Mouse (Mus musculus): ENCODE results near the gene Ntm. TPM values are rescaled to one million over a fixed set of nuclear protein-coding genes. Genes with fewer than 3 reads are reported as not detected.

The Ntm gene
- polyA plus RNA-seq, 1 experiment: not detected

GRCm38 (mm10) chr9:29867746-29868145 is 95.2 kb downstream of the Ntm start:
- no peaks in the 10 kb centered on the region for H3K36me3 ChIP-seq (ENCODE audit: control insufficient read depth, insufficient read depth)
- H3K4me2 ChIP-seq (ENCODE audit: low read depth): no peak overlapping the region
- H3K79me2 ChIP-seq (ENCODE audit: control insufficient read depth, insufficient read depth): no peaks in the 10 kb centered on the region
- no peak for TF ChIP-seq SRF (IDR thresholded peaks at IDR 0.05; ENCODE audit: control insufficient read depth, insufficient read length, low read depth)
- TF ChIP-seq MYOD1 (IDR thresholded peaks at IDR 0.05; ENCODE audit: control insufficient read depth in 1 of 3, insufficient read length in 2 of 3, low read depth in 2 of 3): no peak
- TF ChIP-seq USF1 (IDR thresholded peaks at IDR 0.05; ENCODE audit: low read depth): no peak
- no peak for TF ChIP-seq REST (IDR thresholded peaks at IDR 0.05; ENCODE audit: insufficient read depth, insufficient read length)
- no peak for TF ChIP-seq CEBPB (IDR thresholded peaks at IDR 0.05; ENCODE audit: insufficient read depth, poor library complexity, severe bottlenecking)
- H3K27me3 ChIP-seq (ENCODE audit: control insufficient read depth, insufficient read depth, insufficient read length): no peaks in the 10 kb centered on the region
- H3ac ChIP-seq (ENCODE audit: control insufficient read depth, insufficient read length): no peak overlapping the region
- no peak overlapping the region for H3K4me3 ChIP-seq

DNA sequence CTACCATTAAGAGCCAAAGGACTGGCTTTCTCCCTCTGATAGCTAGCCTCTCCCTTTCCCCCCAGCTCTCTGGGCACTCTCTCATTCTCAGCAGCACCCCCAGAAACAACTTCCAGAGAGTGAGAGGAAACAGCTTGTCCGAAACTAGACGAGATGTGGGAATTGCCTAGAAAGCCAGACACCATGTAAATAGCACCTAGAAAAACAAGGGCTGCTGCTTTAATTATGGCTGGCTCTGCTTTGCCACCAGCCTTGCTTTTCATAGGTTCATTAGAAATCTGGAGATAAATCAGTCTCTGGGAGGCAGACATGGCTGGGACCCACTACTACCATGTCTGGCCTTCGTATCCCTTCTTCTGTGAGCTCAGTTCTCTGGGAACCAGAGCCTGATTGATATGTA is 96.1 kb downstream of the Ntm start:
- H3ac ChIP-seq (ENCODE audit: control insufficient read depth, insufficient read length): no peak overlapping the region
- H3K4me3 ChIP-seq: no peak overlapping the region
- H3K27me3 ChIP-seq (ENCODE audit: control insufficient read depth, insufficient read depth, insufficient read length): no peaks in the 10 kb centered on the region
- no peaks in the 10 kb centered on the region for H3K79me2 ChIP-seq (ENCODE audit: control insufficient read depth, insufficient read depth)
- TF ChIP-seq MAX (IDR thresholded peaks at IDR 0.05; ENCODE audit: low read depth): no peak
- TF ChIP-seq MYOD1 (IDR thresholded peaks at IDR 0.05; ENCODE audit: control insufficient read depth in 1 of 3, insufficient read length in 2 of 3, low read depth in 2 of 3): no peak
- no peak for TF ChIP-seq CEBPB (IDR thresholded peaks at IDR 0.05; ENCODE audit: insufficient read depth, poor library complexity, severe bottlenecking)
- no peak for TF ChIP-seq USF1 (IDR thresholded peaks at IDR 0.05; ENCODE audit: low read depth)
- no peak for TF ChIP-seq POLR2AphosphoS2 (IDR thresholded peaks at IDR 0.05; ENCODE audit: insufficient read length, low read depth)
- no peak for TF ChIP-seq SRF (IDR thresholded peaks at IDR 0.05; ENCODE audit: control insufficient read depth, insufficient read length, low read depth)
- no peak for TF ChIP-seq REST (IDR thresholded peaks at IDR 0.05; ENCODE audit: insufficient read depth, insufficient read length)
- TF ChIP-seq MYOG (IDR thresholded peaks at IDR 0.05; ENCODE audit: control insufficient read depth in 1 of 3, insufficient read depth in 1 of 3, insufficient read length in 2 of 3, low read depth in 2 of 3): no peak
- TF ChIP-seq E2F4 (IDR thresholded peaks at IDR 0.05; ENCODE audit: insufficient read depth): no peak
- TF ChIP-seq POLR2A (IDR thresholded peaks at IDR 0.05; ENCODE audit: insufficient read length, low read depth): no peak
- no peak for TF ChIP-seq TCF12 (IDR thresholded peaks at IDR 0.05; ENCODE audit: insufficient read depth, poor library complexity, severe bottlenecking)
- no peak overlapping the region for H3K4me2 ChIP-seq (ENCODE audit: low read depth)
- no peaks in the 10 kb centered on the region for H3K36me3 ChIP-seq (ENCODE audit: control insufficient read depth, insufficient read depth)

GRCm38 (mm10) chr9:29866101-29866500 is 96.8 kb downstream of the Ntm start:
- H3K36me3 ChIP-seq (ENCODE audit: control insufficient read depth, insufficient read depth): no peaks in the 10 kb centered on the region
- no peaks in the 10 kb centered on the region for H3K79me2 ChIP-seq (ENCODE audit: control insufficient read depth, insufficient read depth)
- no peak overlapping the region for H3K4me3 ChIP-seq
- no peak overlapping the region for H3ac ChIP-seq (ENCODE audit: control insufficient read depth, insufficient read length)
- no peak overlapping the region for H3K4me2 ChIP-seq (ENCODE audit: low read depth)
- TF ChIP-seq POLR2AphosphoS2 (IDR thresholded peaks at IDR 0.05; ENCODE audit: insufficient read length, low read depth) (no peak), TCF12 (IDR thresholded peaks at IDR 0.05; ENCODE audit: insufficient read depth, poor library complexity, severe bottlenecking) (no peak), TCF3 (IDR thresholded peaks at IDR 0.05; ENCODE audit: insufficient read length, low read depth) (no peak), USF1 (IDR thresholded peaks at IDR 0.05; ENCODE audit: low read depth) (no peak), E2F4 (IDR thresholded peaks at IDR 0.05; ENCODE audit: insufficient read depth) (no peak), CEBPB (IDR thresholded peaks at IDR 0.05; ENCODE audit: insufficient read depth, poor library complexity, severe bottlenecking) (no peak), REST (IDR thresholded peaks at IDR 0.05; ENCODE audit: insufficient read depth, insufficient read length) (no peak), SRF (IDR thresholded peaks at IDR 0.05; ENCODE audit: control insufficient read depth, insufficient read length, low read depth) (no peak), MYOD1 (IDR thresholded peaks at IDR 0.05; ENCODE audit: control insufficient read depth in 1 of 3, insufficient read length in 2 of 3, low read depth in 2 of 3) (no peak), MYOG (IDR thresholded peaks at IDR 0.05; ENCODE audit: control insufficient read depth in 1 of 3, insufficient read depth in 1 of 3, insufficient read length in 2 of 3, low read depth in 2 of 3) (no peak), POLR2A (IDR thresholded peaks at IDR 0.05; ENCODE audit: insufficient read length, low read depth) (no peak)
- no peaks in the 10 kb centered on the region for H3K27me3 ChIP-seq (ENCODE audit: control insufficient read depth, insufficient read depth, insufficient read length)

- TF ChIP-seq POLR2AphosphoS2 (IDR thresholded peaks at IDR 0.05; ENCODE audit: insufficient read length, low read depth) (no peak), POLR2A (IDR thresholded peaks at IDR 0.05; ENCODE audit: insufficient read length, low read depth) (no peak), MYOD1 (IDR thresholded peaks at IDR 0.05; ENCODE audit: control insufficient read depth in 1 of 3, insufficient read length in 2 of 3, low read depth in 2 of 3) (no peak), TCF12 (IDR thresholded peaks at IDR 0.05; ENCODE audit: insufficient read depth, poor library complexity, severe bottlenecking) (no peak), USF1 (IDR thresholded peaks at IDR 0.05; ENCODE audit: low read depth) (no peak), SRF (IDR thresholded peaks at IDR 0.05; ENCODE audit: control insufficient read depth, insufficient read length, low read depth) (no peak), TCF3 (IDR thresholded peaks at IDR 0.05; ENCODE audit: insufficient read length, low read depth) (no peak), REST (IDR thresholded peaks at IDR 0.05; ENCODE audit: insufficient read depth, insufficient read length) (no peak), MYOG (IDR thresholded peaks at IDR 0.05; ENCODE audit: control insufficient read depth in 1 of 3, insufficient read depth in 1 of 3, insufficient read length in 2 of 3, low read depth in 2 of 3) (no peak)
- no peaks in the 10 kb centered on the region for H3K36me3 ChIP-seq (ENCODE audit: control insufficient read depth, insufficient read depth)
- H3K27me3 ChIP-seq (ENCODE audit: control insufficient read depth, insufficient read depth, insufficient read length): no peaks in the 10 kb centered on the region
- H3ac ChIP-seq (ENCODE audit: control insufficient read depth, insufficient read length): no peak overlapping the region
- H3K4me2 ChIP-seq (ENCODE audit: low read depth): no peak overlapping the region
- no peaks in the 10 kb centered on the region for H3K79me2 ChIP-seq (ENCODE audit: control insufficient read depth, insufficient read depth)
- H3K4me3 ChIP-seq: no peak overlapping the region
These were observed 97.4 kb downstream of the Ntm start for GRCm38 (mm10) chr9:29865502-29865901.

DNA sequence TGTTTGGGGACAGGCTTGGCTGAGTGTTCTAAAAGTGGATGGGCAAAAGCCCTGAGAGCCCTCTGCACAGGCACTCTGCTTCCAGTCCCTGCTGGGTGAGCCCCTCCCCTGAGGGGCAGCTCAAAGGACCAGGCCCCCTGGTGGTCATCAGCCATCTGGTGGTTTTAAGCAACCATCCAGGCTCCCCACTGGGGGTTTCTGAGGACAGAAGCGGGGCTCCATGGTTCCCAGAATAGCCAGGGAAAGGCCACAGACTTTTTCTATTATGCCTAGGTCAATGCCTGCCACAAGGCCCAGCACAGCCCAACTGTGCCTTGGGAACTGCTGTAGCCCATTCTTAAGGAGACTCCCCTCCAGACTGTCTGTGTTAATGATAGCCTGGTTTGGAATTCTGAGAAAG is 98.1 kb downstream of the Ntm start:
- H3K36me3 ChIP-seq (ENCODE audit: control insufficient read depth, insufficient read depth): no peaks in the 10 kb centered on the region
- no peak for TF ChIP-seq TCF3 (IDR thresholded peaks at IDR 0.05; ENCODE audit: insufficient read length, low read depth)
- no peak for TF ChIP-seq USF1 (IDR thresholded peaks at IDR 0.05; ENCODE audit: low read depth)
- no peak for TF ChIP-seq POLR2A (IDR thresholded peaks at IDR 0.05; ENCODE audit: insufficient read length, low read depth)
- no peak for TF ChIP-seq E2F4 (IDR thresholded peaks at IDR 0.05; ENCODE audit: insufficient read depth)
- no peak for TF ChIP-seq MAX (IDR thresholded peaks at IDR 0.05; ENCODE audit: low read depth)
- TF ChIP-seq POLR2AphosphoS2 (IDR thresholded peaks at IDR 0.05; ENCODE audit: insufficient read length, low read depth): no peak
- no peak for TF ChIP-seq REST (IDR thresholded peaks at IDR 0.05; ENCODE audit: insufficient read depth, insufficient read length)
- no peak for TF ChIP-seq MYOG (IDR thresholded peaks at IDR 0.05; ENCODE audit: control insufficient read depth in 1 of 3, insufficient read depth in 1 of 3, insufficient read length in 2 of 3, low read depth in 2 of 3)
- TF ChIP-seq TCF12 (IDR thresholded peaks at IDR 0.05; ENCODE audit: insufficient read depth, poor library complexity, severe bottlenecking): no peak
- no peak for TF ChIP-seq MYOD1 (IDR thresholded peaks at IDR 0.05; ENCODE audit: control insufficient read depth in 1 of 3, insufficient read length in 2 of 3, low read depth in 2 of 3)
- no peak for TF ChIP-seq CEBPB (IDR thresholded peaks at IDR 0.05; ENCODE audit: insufficient read depth, poor library complexity, severe bottlenecking)
- TF ChIP-seq SRF (IDR thresholded peaks at IDR 0.05; ENCODE audit: control insufficient read depth, insufficient read length, low read depth): no peak
- no peak overlapping the region for H3K4me3 ChIP-seq
- no peaks in the 10 kb centered on the region for H3K79me2 ChIP-seq (ENCODE audit: control insufficient read depth, insufficient read depth)
- no peak overlapping the region for H3ac ChIP-seq (ENCODE audit: control insufficient read depth, insufficient read length)
- no peak overlapping the region for H3K4me2 ChIP-seq (ENCODE audit: low read depth)
- H3K27me3 ChIP-seq (ENCODE audit: control insufficient read depth, insufficient read depth, insufficient read length): no peaks in the 10 kb centered on the region
